7 mouse cellular contexts compared by ENCODE assay signal in the genomic region with DNA sequence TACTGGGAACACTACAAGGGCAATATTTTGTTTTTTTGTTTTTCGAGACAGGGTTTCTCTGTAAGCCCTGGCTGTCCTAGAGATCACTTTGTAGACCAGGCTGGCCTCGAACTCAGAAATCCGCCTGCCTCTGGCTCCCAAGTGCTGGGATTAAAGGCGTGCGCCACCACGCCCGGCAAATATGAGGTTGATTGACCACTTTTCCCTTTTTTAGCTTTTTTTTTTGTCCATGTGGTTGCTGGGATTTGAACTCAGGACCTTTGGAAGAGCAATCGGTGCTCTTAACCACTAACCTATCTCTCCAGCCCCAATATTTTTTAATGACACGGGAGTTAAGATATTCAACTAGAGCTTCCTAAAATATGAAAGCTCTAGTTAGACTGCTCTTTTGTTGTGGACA. TPM values are rescaled to one million over a fixed set of nuclear protein-coding genes. Genes with fewer than 3 reads are reported as not detected.
A peak's percentile ranks its signal among the peaks of the same experiment; 100 is the strongest.
DNase-seq lines count a peak whose midpoint lies in the region.
"Not testable (repeated sequence)": the region's sequence is repeated elsewhere in the genome, so short reads cannot be mapped to it uniquely, and the experiment has no call there.
"Had no signal": no experiment of that assay in that cellular context is flagged by ENCODE, and none has a peak within 500 bp of the region (broad histone marks: within the 10 kb centered on the region; RNA-seq: fewer than 3 reads in every experiment).

No protein-coding gene starts in this region.

- H3K4me3 ChIP-seq in ES-E14 (ENCODE audit: insufficient read depth in 1 of 2, low read depth in 1 of 2, low read length in 2 of 2, poor library complexity in 1 of 2, severe bottlenecking in 1 of 2), result not testable (repeated sequence)

- DNase-seq in CD4-positive helper T cell, adult 2 months (ENCODE audit: low read depth, low spot score), result peak; percentile 7
- DNase-seq in ES-E14 (ENCODE audit: low read depth, low spot score) (peak; percentile 30), R1 (ENCODE audit: low read depth, low spot score) (peak; percentile 33)
- peak; percentile 5 for DNase-seq in c-Kit-positive CD71-negative TER-119-negative erythroid progenitor cells, embryonic 14.5 days (ENCODE audit: low read depth)
- peak; percentile 36 for DNase-seq in forelimb bud, embryonic 11.5 days (ENCODE audit: low read depth, low spot score)
- DNase-seq in mesoderm, embryonic 11.5 days (ENCODE audit: low read depth, low spot score), result peak; percentile 25

- not testable (repeated sequence) for H3K4me1 ChIP-seq in ES-E14 (ENCODE audit: control insufficient read depth in 2 of 2, insufficient read depth in 2 of 2, low read length in 2 of 2, poor library complexity in 1 of 2)

- not testable (repeated sequence) for H3K9me3 ChIP-seq in ES-E14 (ENCODE audit: control insufficient read depth, insufficient read depth, low read depth, low read length)

- not testable (repeated sequence) for H3K27ac ChIP-seq in ES-E14 (ENCODE audit: insufficient read depth, low read depth, low read length, poor library complexity, severe bottlenecking)

- not testable (repeated sequence) for H3K36me3 ChIP-seq in ES-E14 (ENCODE audit: control insufficient read depth, insufficient read depth, low read length, poor library complexity, severe bottlenecking)

- in situ Hi-C loops in ES-E14 (cut with MboI; ENCODE audit: low sequenced_read_pairs in 2 of 2, unreplicated experiment in 2 of 2), result not testable (repeated sequence)

- H3K9ac ChIP-seq in ES-E14 (ENCODE audit: insufficient read depth, low read depth, low read length, poor library complexity, severe bottlenecking), result not testable (repeated sequence)

RNA-seq across cellular contexts. Expression of a gene that starts 52.2 kb away (rescaled TPM):
- total RNA-seq in ES-E14 (2012; rRNA removed), result 3.1 and 5.4 TPM in 2 replicates

RNA-seq across cellular contexts. Expression of a gene that starts 57.9 kb away (rescaled TPM):
- 0.16 and 0.31 TPM in 2 replicates for total RNA-seq in ES-E14 (2012; rRNA removed)
- total RNA-seq: adrenal gland, postnatal 14 days had no signal
